Mouse (Mus musculus): ENCODE results near the gene Cd244a.

DNA sequence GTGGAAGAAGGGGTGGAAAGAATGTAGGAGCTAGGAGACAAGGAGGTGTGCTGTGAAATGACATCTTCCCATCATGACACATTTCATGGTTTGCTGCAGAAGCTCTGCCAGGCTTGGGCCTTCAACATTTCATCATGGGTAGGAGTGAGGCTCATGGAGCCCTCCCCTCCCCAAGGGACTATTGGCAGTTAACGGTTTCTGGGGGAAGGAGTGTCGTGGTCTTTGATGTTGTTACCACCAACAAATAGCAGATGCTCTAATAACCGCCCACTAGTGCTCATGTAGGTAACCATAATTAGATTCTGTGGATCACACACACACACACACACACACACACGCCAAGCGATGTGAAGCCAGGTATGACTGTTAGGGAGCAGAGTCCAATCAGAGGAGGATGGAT lies 93.7 kb downstream of the Cd244a start, which contains the start of gene Slamf7:
- TF ChIP-seq UBTF (IDR thresholded peaks at IDR 0.05; ENCODE audit: borderline replicate concordance, insufficient read depth, low read depth, low read length) (no peak), USF2 (IDR thresholded peaks at IDR 0.05; ENCODE audit: borderline replicate concordance in 1 of 2, insufficient read depth in 1 of 2, low read depth in 1 of 2, low read length in 2 of 2) (no peak), MAX (IDR thresholded peaks at IDR 0.05; ENCODE audit: low read length) (no peak), POLR2A (IDR thresholded peaks at IDR 0.05; ENCODE audit: control insufficient read depth in 1 of 2, insufficient read depth in 1 of 2, low read depth in 1 of 2, low read length in 2 of 2, poor library complexity in 1 of 2) (no peak), MXI1 (IDR thresholded peaks at IDR 0.05; ENCODE audit: low read depth, low read length) (no peak), HCFC1 (IDR thresholded peaks at IDR 0.05; ENCODE audit: low read depth, low read length) (no peak), CTCF (IDR thresholded peaks at IDR 0.05 in 2 of 3, conservative IDR thresholded peaks at IDR 0.05 in 1 of 3; ENCODE audit: control insufficient read depth in 1 of 3, insufficient read depth in 1 of 3, low read depth in 2 of 3, low read length in 3 of 3, poor library complexity in 1 of 3, severe bottlenecking in 1 of 3) (no peak), CHD2 (IDR thresholded peaks at IDR 0.05; ENCODE audit: low read length) (no peak), BHLHE40 (IDR thresholded peaks at IDR 0.05; ENCODE audit: borderline replicate concordance, low read depth, low read length) (no peak)
